Mouse (Mus musculus) ES-Bruce4 (cell line): ENCODE results near the gene Ptrh1.

Source experiments
- CTCF ChIP-seq: IDR thresholded peaks from one replicate; pipeline ENCODE4 v1.8.1; 2011; ENCODE audit warnings: low read depth, low read length
- POLR2A ChIP-seq: IDR thresholded peaks from one replicate; pipeline ENCODE4 v1.8.1; 2011; ENCODE audit warnings: low read length; ENCODE audit not compliant: insufficient read depth

DNA sequence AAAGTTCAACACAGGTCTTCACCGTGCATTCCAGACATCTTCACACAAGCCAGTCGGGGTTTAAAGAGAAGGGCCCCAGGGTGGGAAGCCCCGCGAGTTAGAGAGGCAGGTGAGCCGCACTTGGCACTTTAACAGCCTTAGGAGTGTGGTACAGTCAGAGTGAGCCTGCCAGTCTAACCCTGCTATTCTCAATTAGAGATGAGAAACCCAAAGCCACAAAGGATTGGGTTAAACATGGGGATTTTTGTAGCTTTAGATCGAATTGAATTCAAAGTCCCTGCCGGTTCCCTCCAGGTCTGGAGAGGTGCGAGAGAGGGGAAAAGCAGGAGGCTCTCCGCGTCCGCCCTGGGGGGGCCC, 34.7 kb upstream of the Ptrh1 start, which contains the start of gene 6330409D20Rik:
- TF ChIP-seq CTCF = no peak
- TF ChIP-seq POLR2A = no peak
